Mouse (Mus musculus): ENCODE measurements at regions not wholly inside any gene's neighbourhood (a gene's known extent, or its start where the extent isn't known, plus 50 kb on each side); places are given as distances from the start of the nearest gene placed in this dataset.
"Not testable (repeated sequence)": the region's sequence is repeated elsewhere in the genome, so short reads cannot be mapped to it uniquely, and the experiment has no call there.

DNA sequence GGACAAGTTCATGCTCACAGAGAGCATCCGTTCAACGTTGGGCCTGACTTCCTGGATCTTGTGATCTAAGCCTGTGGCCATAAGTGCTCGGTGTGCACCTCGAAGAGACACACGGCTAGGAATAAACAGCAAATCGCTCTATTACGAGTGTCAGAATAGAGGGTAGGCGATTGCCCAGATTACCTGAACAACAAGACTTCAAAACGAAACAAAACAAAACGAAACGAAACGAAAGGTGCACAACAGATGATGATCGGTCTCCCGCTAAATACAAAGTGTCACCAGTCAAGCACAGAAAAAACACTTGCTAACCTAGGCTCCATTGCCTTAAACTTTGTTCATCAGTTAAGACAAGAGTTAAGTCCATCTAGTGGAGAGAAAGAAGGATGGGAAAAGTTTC lies 67.4 kb downstream of the Pdia4 start:
- H3K27ac ChIP-seq (ENCODE audit: insufficient read depth, low read depth, low read length); H3K4me1 ChIP-seq (ENCODE audit: control insufficient read depth, insufficient read depth, low read length); H3K36me3 ChIP-seq (ENCODE audit: control insufficient read depth, insufficient read depth, low read length); H3K4me3 ChIP-seq (ENCODE audit: insufficient read depth, low read depth, low read length); H3K27me3 ChIP-seq (replicated peaks; ENCODE audit: control insufficient read depth, insufficient read depth, low read length): not testable (repeated sequence)
- DNase-seq, result peak; percentile 7
- 93% methylated on average over 9 of the region's 14 CpGs for WGBS

DNA sequence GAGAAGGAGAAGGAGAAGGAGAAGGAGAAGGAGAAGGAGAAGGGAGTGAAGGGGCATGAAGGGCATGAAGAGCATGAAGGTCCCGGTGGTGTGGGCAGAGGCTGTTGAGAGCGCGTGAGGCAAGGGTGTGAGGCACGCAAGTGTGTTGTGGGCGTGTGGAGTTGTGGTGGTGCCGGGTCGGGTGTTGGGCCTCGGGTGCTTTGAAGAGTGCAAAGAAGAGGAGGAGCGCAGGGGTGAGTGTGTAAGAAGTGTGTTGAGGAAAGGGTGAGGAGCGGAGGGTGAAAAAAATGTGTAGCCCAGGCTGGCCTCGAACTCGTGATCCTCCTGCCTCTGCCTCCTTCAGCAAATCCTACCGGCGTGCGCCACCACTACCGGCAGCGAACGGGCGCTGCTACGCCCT lies 69.4 kb downstream of the Pdia4 start:
- not testable (repeated sequence) for H3K4me3 ChIP-seq (ENCODE audit: insufficient read depth, low read depth, low read length); H3K27me3 ChIP-seq (replicated peaks; ENCODE audit: control insufficient read depth, insufficient read depth, low read length); H3K27ac ChIP-seq (ENCODE audit: insufficient read depth, low read depth, low read length); H3K4me1 ChIP-seq (ENCODE audit: control insufficient read depth, insufficient read depth, low read length); H3K36me3 ChIP-seq (ENCODE audit: control insufficient read depth, insufficient read depth, low read length)
- DNase-seq, result peak; percentile 30
- no CpG with 5 or more reads among the region's 20 CpGs for WGBS

DNA sequence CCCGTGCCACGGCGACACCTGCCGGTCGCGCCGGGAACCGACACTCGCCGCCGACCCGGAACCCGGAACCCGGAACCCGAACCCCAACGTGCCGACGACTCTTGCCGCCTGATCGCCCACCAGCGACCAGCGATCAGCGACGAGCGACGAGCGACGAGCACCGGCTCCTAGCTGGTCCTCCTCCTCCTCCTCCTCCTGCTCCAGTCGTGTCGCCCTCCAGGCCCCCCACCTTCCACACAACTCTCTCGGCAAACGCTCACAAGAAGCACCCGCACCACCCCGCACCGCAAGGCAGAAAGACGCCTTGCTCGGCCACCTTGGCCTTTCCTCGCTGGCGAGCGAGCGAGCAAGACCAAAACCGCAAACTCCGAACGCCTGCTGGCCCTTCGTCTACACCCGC lies 73.0 kb downstream of the Pdia4 start:
- peak overlapping the region; percentile 50; the same call in 1 of the 2 replicates for H3K27ac ChIP-seq (ENCODE audit: insufficient read depth, low read depth, low read length)
- H3K4me3 ChIP-seq (ENCODE audit: insufficient read depth, low read depth, low read length), result peak overlapping the region; percentile 83
- H3K4me1 ChIP-seq (ENCODE audit: control insufficient read depth, insufficient read depth, low read length); H3K36me3 ChIP-seq (ENCODE audit: control insufficient read depth, insufficient read depth, low read length); H3K27me3 ChIP-seq (replicated peaks; ENCODE audit: control insufficient read depth, insufficient read depth, low read length): not testable (repeated sequence)
- WGBS, result 3% methylated on average over 22 of the region's 47 CpGs
- peak; percentile 4 for DNase-seq

DNA sequence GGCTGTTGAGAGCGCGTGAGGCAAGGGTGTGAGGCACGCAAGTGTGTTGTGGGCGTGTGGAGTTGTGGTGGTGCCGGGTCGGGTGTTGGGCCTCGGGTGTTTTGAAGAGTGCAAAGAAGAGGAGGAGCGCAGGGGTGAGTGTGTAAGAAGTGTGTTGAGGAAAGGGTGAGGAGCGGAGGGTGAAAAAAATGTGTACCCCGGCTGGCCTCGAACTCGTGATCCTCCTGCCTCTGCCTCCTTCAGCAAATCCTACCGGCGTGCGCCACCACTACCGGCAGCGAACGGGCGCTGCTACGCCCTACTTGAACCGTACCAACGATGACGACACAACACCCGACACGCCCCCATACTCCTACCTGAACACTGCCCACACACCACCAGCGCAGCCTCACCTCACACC lies 73.5 kb downstream of the Pdia4 start:
- DNase-seq, result peak; percentile 77
- not testable (repeated sequence) for H3K27ac ChIP-seq (ENCODE audit: insufficient read depth, low read depth, low read length); H3K4me1 ChIP-seq (ENCODE audit: control insufficient read depth, insufficient read depth, low read length); H3K36me3 ChIP-seq (ENCODE audit: control insufficient read depth, insufficient read depth, low read length); H3K4me3 ChIP-seq (ENCODE audit: insufficient read depth, low read depth, low read length); H3K27me3 ChIP-seq (replicated peaks; ENCODE audit: control insufficient read depth, insufficient read depth, low read length)
- WGBS, result 5% methylated on average over 14 of the region's 26 CpGs

DNA sequence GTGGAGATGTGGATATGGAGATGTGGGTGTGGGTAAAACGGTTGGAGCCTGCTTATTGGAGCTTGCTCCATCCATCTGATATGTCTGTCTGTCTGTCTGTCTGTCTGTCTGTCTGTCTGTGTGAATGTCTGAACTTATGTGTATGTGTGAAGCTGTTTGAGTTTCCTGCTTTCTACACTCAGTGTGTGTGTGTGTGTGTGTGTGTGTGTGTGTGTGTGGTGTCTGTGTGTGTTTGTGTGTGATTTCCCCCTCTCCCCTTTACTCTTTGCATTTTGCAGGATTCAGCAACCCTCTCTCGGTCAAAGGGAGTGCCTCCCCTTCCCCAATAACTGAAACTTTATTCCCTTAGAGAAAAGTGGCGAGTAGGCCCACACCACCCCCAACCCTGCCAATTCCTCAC lies 75.3 kb downstream of the Pdia4 start:
- no CpG with 5 or more reads among the region's 3 CpGs for WGBS

More for the DNA sequence above, 75.3 kb downstream of the Pdia4 start:
- DNase-seq, result peak; percentile 3
- not testable (repeated sequence) for H3K27ac ChIP-seq (ENCODE audit: insufficient read depth, low read depth, low read length); H3K4me3 ChIP-seq (ENCODE audit: insufficient read depth, low read depth, low read length); H3K36me3 ChIP-seq (ENCODE audit: control insufficient read depth, insufficient read depth, low read length); H3K4me1 ChIP-seq (ENCODE audit: control insufficient read depth, insufficient read depth, low read length); H3K27me3 ChIP-seq (replicated peaks; ENCODE audit: control insufficient read depth, insufficient read depth, low read length)

All from kidney, adult 2 months (tissue).